Mouse (Mus musculus) lung, postnatal 0 days (tissue): ENCODE measurements around the gene Epb41l1. TPM values are rescaled to one million over a fixed set of nuclear protein-coding genes. Genes with fewer than 3 reads are reported as not detected.

ENCODE experiments used
- ATAC-seq: fragments of 200-750 bp; cut with Nextera tagmentation; 2 replicates; pipeline ENCODE4 v1.8.0; 2017; ENCODE audit warnings: moderate library complexity
- DNase-seq: peaks from one replicate; pipeline ENCODE4 v3.0.0-alpha.2; 2016; ENCODE audit warnings: low spot score
- H3K27ac ChIP-seq: fragments of 300-500 bp; sonication (generic); 2 replicates; pipeline ENCODE4 v1.5.1; 2014; ENCODE audit warnings: antibody characterized with exemption, mild to moderate bottlenecking, low read length, mixed read lengths
- H3K27me3 ChIP-seq: fragments of 300-500 bp; sonication (generic); replicated peaks from 2 replicates; pipeline ENCODE4 v1.6.1; 2014; ENCODE audit warnings: low read length, mixed read lengths; ENCODE audit not compliant: insufficient read depth
- H3K36me3 ChIP-seq: fragments of 300-500 bp; sonication (generic); 2 replicates; pipeline ENCODE4 v1.6.1; 2014; ENCODE audit warnings: low read length, mixed read lengths; ENCODE audit not compliant: insufficient read depth
- H3K4me1 ChIP-seq: fragments of 300-500 bp; sonication (generic); 2 replicates; pipeline ENCODE4 v1.6.1; 2014; ENCODE audit warnings: antibody characterized with exemption, low read depth, low read length, mixed read lengths; ENCODE audit not compliant: insufficient read depth
- H3K4me2 ChIP-seq: fragments of 300-500 bp; sonication (generic); replicated peaks from 2 replicates; pipeline ENCODE4 v1.6.1; 2014; ENCODE audit warnings: low read depth, mild to moderate bottlenecking, low read length, moderate library complexity, mixed read lengths
- H3K4me3 ChIP-seq: fragments of 300-500 bp; sonication (generic); 2 replicates; pipeline ENCODE4 v1.5.1; 2014; ENCODE audit warnings: low read depth, low read length
- H3K9ac ChIP-seq: fragments of 300-500 bp; sonication (generic); replicated peaks from 2 replicates; pipeline ENCODE4 v1.6.1; 2014; ENCODE audit warnings: low read depth, mild to moderate bottlenecking
- H3K9me3 ChIP-seq: fragments of 300-500 bp; sonication (generic); 2 replicates; pipeline ENCODE4 v1.6.1; 2016; ENCODE audit warnings: low read length, mixed read lengths
- CTCF ChIP-seq: IDR thresholded peaks from 2 replicates; pipeline ENCODE4 v1.5.1; 2016; ENCODE audit warnings: antibody characterized with exemption, mild to moderate bottlenecking
- EP300 ChIP-seq: IDR thresholded peaks from 2 replicates; pipeline ENCODE4 v1.6.1; 2016; ENCODE audit warnings: antibody characterized with exemption, mild to moderate bottlenecking, control low read depth
- WGBS: fragments of 180-500 bp; shearing (Covaris S2); extraction: QIAGEN DNeasy Blood & Tissue Kit; methylation state at CpG from one replicate; pipeline ENCODE4 v1.1.7; 2014; 5-methylcytosine and 5-hydroxymethylcytosine counted together
- polyA plus RNA-seq: library from polyadenylated mRNA; unstranded; fragments of >200 nt; fragmentation: Nextera tagmentation; extraction: Ambion mirVana; gene quantifications from 2 replicates; pipeline ENCODE4 v1.2.1, GENCODE M21; 2015

Epb41l1 gene
- polyA plus RNA-seq, 1 experiment from 2014 or later: 1.2 TPM

DNA sequence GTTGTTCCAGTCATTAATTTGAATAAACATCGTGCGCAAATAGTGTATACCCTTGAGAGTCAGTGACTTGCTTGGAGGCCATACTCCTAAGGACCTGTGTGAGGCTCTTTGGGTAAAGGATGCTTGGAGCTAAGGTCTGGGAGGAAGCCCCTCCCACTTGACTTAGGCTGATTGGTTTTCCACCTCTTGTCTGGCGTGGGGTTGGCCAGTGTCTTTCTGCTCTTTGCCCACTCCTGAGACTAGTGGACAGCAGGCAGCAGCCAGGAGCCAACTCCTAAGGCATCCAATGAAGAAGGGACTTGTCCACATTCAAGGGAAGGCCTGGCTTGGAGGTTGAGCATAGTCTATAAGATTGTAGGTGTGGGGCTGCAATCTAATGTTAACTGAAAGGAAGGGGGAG is 53.4 kb downstream of the Epb41l1 start:
- Histone ChIP-seq H3K9ac (no peak overlapping the region), H3K4me1 (no peaks in the 10 kb centered on the region), H3K27ac (no peak overlapping the region; the same call in 1 of the 2 replicates), H3K4me2 (0 out of 2 replicates have a peak overlapping the region, but pooled peaks have one; percentile 97), H3K4me3 (no peak overlapping the region), H3K27me3 (no peaks in the 10 kb centered on the region), H3K36me3 (no peaks in the 10 kb centered on the region), H3K9me3 (no peaks in the 10 kb centered on the region)
- TF ChIP-seq CTCF (no peak), EP300 (no peak)
- no peak for ATAC-seq
- WGBS: 46% methylated on average over 3 of the region's 3 CpGs
- DNase-seq: peak; percentile 9

DNA sequence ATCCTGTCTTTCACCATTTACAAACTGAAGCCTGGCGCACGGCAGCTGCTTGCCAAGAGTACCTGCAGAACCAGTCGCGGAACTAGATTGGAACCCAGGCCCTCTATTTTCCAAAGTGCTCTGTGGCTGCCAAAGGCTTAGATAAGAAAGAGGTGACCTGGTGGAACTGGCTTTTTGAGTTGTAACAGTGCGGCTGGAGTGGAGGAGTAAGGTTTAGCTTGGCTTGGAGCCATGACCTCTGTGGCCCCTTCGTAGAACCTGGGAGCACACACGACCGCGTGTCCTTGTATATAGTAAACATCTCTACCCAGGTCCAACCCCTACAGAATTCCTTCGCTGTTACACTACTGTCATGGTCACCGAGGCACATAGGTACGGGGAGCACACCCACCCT is 54.2 kb downstream of the Epb41l1 start:
- TF ChIP-seq CTCF: no peak
- TF ChIP-seq EP300: peak; percentile 69
- peak overlapping the region; percentile 68; the same call in 1 of the 2 replicates for H3K27ac ChIP-seq
- peak overlapping the region; percentile 46; the same call in 1 of the 2 replicates for H3K9ac ChIP-seq
- H3K4me1 ChIP-seq: no peaks in the 10 kb centered on the region
- DNase-seq: peak; percentile 86
- peak overlapping the region; percentile 56 for H3K4me3 ChIP-seq
- peak overlapping the region; percentile 97 for H3K4me2 ChIP-seq
- no peaks in the 10 kb centered on the region for H3K27me3 ChIP-seq
- peak; percentile 76 for ATAC-seq
- no peaks in the 10 kb centered on the region for H3K9me3 ChIP-seq
- WGBS: 15% methylated on average over 12 of the region's 12 CpGs
- H3K36me3 ChIP-seq: no peaks in the 10 kb centered on the region

DNA sequence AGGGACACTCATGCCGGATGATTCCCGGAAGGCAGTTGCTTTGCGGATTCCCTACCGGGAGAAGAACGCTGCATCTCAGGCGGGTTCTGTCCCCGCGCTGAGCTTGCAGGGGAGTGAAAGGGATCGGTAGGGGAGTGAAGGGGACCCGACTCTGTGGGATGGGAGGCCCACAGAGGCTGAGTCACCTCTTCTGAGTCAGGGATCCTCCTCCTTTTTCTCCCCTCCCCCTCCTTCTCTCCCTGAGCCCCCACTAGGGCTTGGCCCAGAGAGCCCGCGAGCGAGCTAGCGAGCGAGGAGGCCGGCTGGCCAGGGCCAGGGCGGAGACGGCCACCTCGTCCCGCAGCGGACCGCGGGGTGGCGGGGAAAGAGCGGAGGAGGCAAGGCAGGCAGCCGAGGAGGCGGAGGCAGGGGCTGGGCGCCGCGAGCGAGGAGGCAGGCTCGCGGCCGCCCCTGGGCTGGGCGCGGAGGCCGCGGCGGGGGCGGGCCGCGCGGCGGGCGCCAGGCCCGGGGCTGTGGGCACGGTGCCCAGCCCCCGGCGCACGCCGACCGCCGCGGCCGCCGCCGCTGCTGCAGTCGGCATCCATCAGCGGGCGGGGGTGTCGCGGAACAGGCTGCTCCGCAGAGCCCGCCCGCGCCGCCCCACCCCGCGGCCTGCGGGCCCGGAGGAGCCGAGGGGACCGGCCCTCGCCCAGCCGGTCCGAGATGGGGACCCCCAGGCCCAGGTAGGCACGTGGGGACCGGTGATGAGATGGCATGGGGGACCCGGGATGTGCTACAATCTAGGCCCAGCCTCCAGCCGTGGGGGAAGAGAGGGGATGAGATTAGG is 54.8 kb downstream of the Epb41l1 start:
- TF ChIP-seq CTCF (peak; percentile 20; the same call in 1 of the 2 replicates), EP300 (no peak)
- WGBS: under 1% methylated on average over 40 of the region's 80 CpGs
- DNase-seq: peak; percentile 88

DNA sequence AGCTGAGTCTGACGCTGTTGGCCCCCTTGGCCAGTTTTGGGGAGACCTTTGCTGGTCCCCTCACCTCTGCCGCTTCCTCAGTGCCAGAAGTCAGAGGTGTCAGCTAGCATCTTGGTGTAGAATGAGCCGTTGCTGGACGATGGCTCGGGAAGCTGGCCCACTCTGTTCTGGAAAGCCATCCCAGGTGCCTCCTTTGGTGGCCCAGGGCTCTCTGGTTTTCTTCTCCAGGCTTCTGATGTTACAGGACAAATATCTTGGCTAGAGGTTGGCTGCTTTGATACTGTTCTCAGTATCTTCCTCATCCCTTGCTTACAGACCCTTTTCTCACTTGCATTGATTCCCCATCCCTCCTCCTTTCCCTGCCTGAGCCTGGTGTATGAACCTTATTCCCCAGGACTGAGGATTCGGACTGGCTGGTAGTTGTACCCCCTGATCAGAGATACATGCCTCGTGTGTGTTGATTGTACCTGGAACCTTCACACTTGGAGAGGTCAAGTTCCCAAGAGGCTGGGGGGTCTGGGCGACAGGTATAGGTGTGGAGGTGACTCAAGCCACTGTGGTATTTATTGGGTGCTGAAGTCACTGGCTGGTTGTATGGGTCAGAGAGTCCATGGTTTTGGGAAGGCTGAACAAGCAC is 55.5 kb downstream of the Epb41l1 start:
- Histone ChIP-seq H3K9ac (peak overlapping the region; percentile 46; the same call in 1 of the 2 replicates), H3K4me1 (no peaks in the 10 kb centered on the region), H3K27me3 (no peaks in the 10 kb centered on the region), H3K36me3 (no peaks in the 10 kb centered on the region), H3K4me3 (peak overlapping the region; percentile 56), H3K4me2 (peak overlapping the region; percentile 97), H3K9me3 (no peaks in the 10 kb centered on the region), H3K27ac (no peak overlapping the region)
- TF ChIP-seq CTCF (no peak), EP300 (no peak)
- WGBS: 27% methylated on average over 8 of the region's 8 CpGs
- ATAC-seq (no peak), DNase-seq (no peak)

More for the DNA sequence above, 54.8 kb downstream of the Epb41l1 start:
- Histone ChIP-seq H3K9me3 (no peaks in the 10 kb centered on the region), H3K36me3 (no peaks in the 10 kb centered on the region), H3K4me3 (peak overlapping the region; percentile 56), H3K9ac (peak overlapping the region; percentile 46; the same call in 1 of the 2 replicates), H3K4me1 (no peaks in the 10 kb centered on the region), H3K4me2 (peak overlapping the region; percentile 97), H3K27ac (peak overlapping the region; percentile 68), H3K27me3 (no peaks in the 10 kb centered on the region)
- ATAC-seq: peak; percentile 81

DNA sequence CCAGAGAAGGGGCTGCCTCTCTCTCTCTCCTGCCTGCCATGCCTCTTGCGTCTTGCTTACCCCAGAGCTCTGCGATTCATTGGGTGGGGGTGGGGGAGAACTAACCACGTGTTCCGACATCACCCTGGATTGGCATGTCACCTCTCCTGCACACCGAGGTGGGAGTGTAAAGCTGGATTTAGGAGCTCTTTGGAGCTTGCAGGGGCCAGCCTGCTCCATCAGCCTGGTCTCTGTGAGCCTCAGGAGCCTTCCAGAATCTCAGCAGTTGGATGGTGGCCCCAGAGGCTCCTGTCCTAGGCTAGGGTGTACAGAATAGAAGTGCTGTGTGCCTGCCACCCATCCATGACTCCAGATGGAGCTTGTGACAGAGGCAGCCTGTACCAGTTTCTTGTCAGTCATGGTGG is 56.0 kb downstream of the Epb41l1 start:
- H3K9ac ChIP-seq: no peak overlapping the region
- no peak overlapping the region for H3K4me2 ChIP-seq

DNA sequence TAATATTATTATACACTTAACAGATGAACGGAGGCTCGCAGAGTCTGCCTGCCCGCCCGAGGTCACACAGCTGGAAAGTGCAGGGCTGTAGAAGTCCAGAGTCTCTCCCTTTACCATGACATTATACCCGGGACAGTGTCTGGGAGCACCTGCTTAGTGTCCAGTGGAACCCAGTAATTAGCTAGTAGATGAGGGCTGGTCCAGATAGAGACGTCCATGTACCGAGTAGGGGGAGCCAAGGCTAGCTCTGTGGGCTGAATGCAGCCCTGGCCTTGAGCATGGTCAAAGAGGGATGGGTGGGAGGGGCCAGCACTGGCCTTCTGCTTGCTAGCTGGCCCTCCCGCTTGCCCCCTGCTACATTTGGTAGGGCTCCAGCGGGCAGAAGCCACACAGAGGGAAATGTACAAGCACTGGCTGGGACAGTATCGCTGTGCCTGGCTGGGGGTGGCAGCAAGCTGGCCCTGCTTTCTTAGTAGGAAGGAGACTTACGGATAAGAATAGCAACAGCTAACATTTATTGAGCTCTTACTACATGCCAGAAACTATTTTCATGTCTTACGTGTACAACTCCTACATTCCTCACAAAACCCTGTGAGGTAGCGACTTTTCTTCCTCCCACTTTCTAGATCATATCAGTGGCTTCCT is 57.5 kb downstream of the Epb41l1 start:
- H3K27ac ChIP-seq: no peak overlapping the region
- H3K27me3 ChIP-seq: no peaks in the 10 kb centered on the region
- H3K4me1 ChIP-seq: no peaks in the 10 kb centered on the region
- H3K9ac ChIP-seq: no peak overlapping the region
- H3K4me3 ChIP-seq: no peak overlapping the region
- no peak for TF ChIP-seq CTCF
- no peak for TF ChIP-seq EP300
- DNase-seq (no peak), ATAC-seq (no peak)
- no peaks in the 10 kb centered on the region for H3K9me3 ChIP-seq
- no peaks in the 10 kb centered on the region for H3K36me3 ChIP-seq
- 67% methylated on average over 13 of the region's 13 CpGs for WGBS
- H3K4me2 ChIP-seq: no peak overlapping the region

More for the DNA sequence above, 56.0 kb downstream of the Epb41l1 start:
- Histone ChIP-seq H3K27me3 (no peaks in the 10 kb centered on the region), H3K27ac (no peak overlapping the region), H3K4me1 (no peaks in the 10 kb centered on the region), H3K4me3 (no peak overlapping the region), H3K9me3 (no peaks in the 10 kb centered on the region), H3K36me3 (no peaks in the 10 kb centered on the region)
- ATAC-seq: no peak
- TF ChIP-seq CTCF (no peak), EP300 (no peak)
- DNase-seq: no peak
- WGBS: 35% methylated on average over 5 of the region's 5 CpGs
